Mouse (Mus musculus): ENCODE data around the gene Itga7.

Itga7 gene

GRCm38 (mm10) chr10:128912268-128912667, 21.4 kb upstream of the Itga7 start:
- DNase-seq (ENCODE audit: low read depth), result no peak

- no peak for DNase-seq (ENCODE audit: low read depth)
Measured at GRCm38 (mm10) chr10:128912791-128913190, 20.8 kb upstream of the Itga7 start.

- DNase-seq (ENCODE audit: low read depth), result peak; percentile 76
Measured at GRCm38 (mm10) chr10:128913219-128913618, 20.4 kb upstream of the Itga7 start.

- DNase-seq (ENCODE audit: low read depth), result no peak
Measured at GRCm38 (mm10) chr10:128913696-128914095, 19.9 kb upstream of the Itga7 start.

GRCm38 (mm10) chr10:128915550-128915949, 18.1 kb upstream of the Itga7 start:
- DNase-seq (ENCODE audit: low read depth), result no peak

- no peak for DNase-seq (ENCODE audit: low read depth)
Measured at GRCm38 (mm10) chr10:128916665-128917064, 17.0 kb upstream of the Itga7 start.

- no peak for DNase-seq (ENCODE audit: low read depth)
Measured at GRCm38 (mm10) chr10:128917400-128917799, 16.2 kb upstream of the Itga7 start.

- no peak for DNase-seq (ENCODE audit: low read depth)
Measured at GRCm38 (mm10) chr10:128918246-128918645, 15.4 kb upstream of the Itga7 start.

- DNase-seq (ENCODE audit: low read depth), result no peak
Measured at GRCm38 (mm10) chr10:128919203-128919631, 14.4 kb upstream of the Itga7 start.

- no peak for DNase-seq (ENCODE audit: low read depth)
Measured at GRCm38 (mm10) chr10:128919966-128920365, 13.7 kb upstream of the Itga7 start.

GRCm38 (mm10) chr10:128920736-128921161, 12.9 kb upstream of the Itga7 start:
- DNase-seq (ENCODE audit: low read depth), result no peak

GRCm38 (mm10) chr10:128921251-128921650, 12.4 kb upstream of the Itga7 start:
- no peak for DNase-seq (ENCODE audit: low read depth)

- no peak for DNase-seq (ENCODE audit: low read depth)
Measured at GRCm38 (mm10) chr10:128921883-128922821, 11.5 kb upstream of the Itga7 start.

GRCm38 (mm10) chr10:128922822-128923012, 10.9 kb upstream of the Itga7 start, which contains the start of gene Rdh5:
Rdh5 (minus strand) TSS chr10:128922888.
- DNase-seq (ENCODE audit: low read depth), result no peak

- peak; percentile 85 for DNase-seq (ENCODE audit: low read depth)
Measured at GRCm38 (mm10) chr10:128923013-128923691, 10.5 kb upstream of the Itga7 start.

- DNase-seq (ENCODE audit: low read depth), result no peak
Measured at GRCm38 (mm10) chr10:128923935-128924334, 9.7 kb upstream of the Itga7 start, which contains the start of gene Bloc1s1. Bloc1s1 (minus strand) TSS chr10:128924035.

- no peak for DNase-seq (ENCODE audit: low read depth)
Measured at GRCm38 (mm10) chr10:128928356-128928755, 5.3 kb upstream of the Itga7 start.

GRCm38 (mm10) chr10:128929638-128930378, 3.8 kb upstream of the Itga7 start:
- no peak for DNase-seq (ENCODE audit: low read depth)

- DNase-seq (ENCODE audit: low read depth), result no peak
Measured at GRCm38 (mm10) chr10:128931441-128931840, 2.2 kb upstream of the Itga7 start.

GRCm38 (mm10) chr10:128933976-128934721, 531 bp downstream of the Itga7 start:
- no peak for DNase-seq (ENCODE audit: low read depth)

GRCm38 (mm10) chr10:128934997-128935787, 1.6 kb downstream of the Itga7 start:
- DNase-seq (ENCODE audit: low read depth), result no peak
